12 mouse cellular contexts compared by ENCODE assay signal in genomic region chr2:9890251-9890650, GRCm38 (mm10). TPM values are rescaled to one million over a fixed set of nuclear protein-coding genes. Genes with fewer than 3 reads are reported as not detected.
DNase-seq lines count a peak whose midpoint lies in the region; ATAC-seq and TF ChIP-seq lines count a peak whose summit lies in the region.
"Had no signal": no experiment of that assay in that cellular context is flagged by ENCODE, and none has a peak within 500 bp of the region (broad histone marks: within the 10 kb centered on the region; RNA-seq: fewer than 3 reads in every experiment).

No protein-coding gene starts in this region.

- no peaks in the 10 kb centered on the region for H3K36me3 ChIP-seq in hindbrain, embryonic 11.5 days (ENCODE audit: control insufficient read depth, insufficient read depth, low read length)
- no peaks in the 10 kb centered on the region for H3K36me3 ChIP-seq in hindbrain, embryonic 14.5 days (replicated peaks; ENCODE audit: control insufficient read depth, insufficient read depth)
- H3K36me3 ChIP-seq in G1E (replicated peaks): peaks cover 10% of the 10 kb centered on the region
- H3K36me3 ChIP-seq in midbrain, embryonic 10.5 days: no peaks in the 10 kb centered on the region
- H3K36me3 ChIP-seq in forebrain, embryonic 12.5 days (replicated peaks): no peaks in the 10 kb centered on the region

- H3K4me1 ChIP-seq in hindbrain, embryonic 11.5 days (replicated peaks; ENCODE audit: control insufficient read depth, insufficient read depth, low read length): 0 out of 2 replicates have a peak, but pooled peaks cover 2% of the 10 kb centered on the region
- no peaks in the 10 kb centered on the region for H3K4me1 ChIP-seq in hindbrain, embryonic 14.5 days (replicated peaks; ENCODE audit: control insufficient read depth, insufficient read depth, low read length)
- H3K4me1 ChIP-seq in G1E (ENCODE audit: insufficient read depth, low read depth, low read length): peaks cover 92% of the 10 kb centered on the region
- peaks cover 25% of the 10 kb centered on the region for H3K4me1 ChIP-seq in midbrain, embryonic 10.5 days
- peaks cover 16% of the 10 kb centered on the region for H3K4me1 ChIP-seq in forebrain, embryonic 12.5 days

- no peak overlapping the region for H3K4me3 ChIP-seq in hindbrain, embryonic 11.5 days (ENCODE audit: low read depth, low read length)
- H3K4me3 ChIP-seq in hindbrain, embryonic 14.5 days (replicated peaks; ENCODE audit: low read length): no peak overlapping the region
- peak overlapping the region; percentile 76; the same call in 1 of the 2 replicates for H3K4me3 ChIP-seq in G1E (ENCODE audit: low read depth, low read length)
- H3K4me3 ChIP-seq in midbrain, embryonic 10.5 days: no peak overlapping the region
- no peak overlapping the region for H3K4me3 ChIP-seq in forebrain, embryonic 12.5 days (replicated peaks)
- H3K4me3 ChIP-seq: myocyte had no signal

- H3K9ac ChIP-seq in hindbrain, embryonic 11.5 days (ENCODE audit: low read depth, low read length): no peak overlapping the region
- no peak overlapping the region for H3K9ac ChIP-seq in hindbrain, embryonic 14.5 days
- no peak overlapping the region for H3K9ac ChIP-seq in forebrain, embryonic 12.5 days

- H3K9me3 ChIP-seq in hindbrain, embryonic 11.5 days (ENCODE audit: control insufficient read depth, low read length): no peaks in the 10 kb centered on the region
- H3K9me3 ChIP-seq in hindbrain, embryonic 14.5 days (ENCODE audit: control insufficient read depth, low read length): no peaks in the 10 kb centered on the region
- no peaks in the 10 kb centered on the region for H3K9me3 ChIP-seq in G1E (replicated peaks)
- no peaks in the 10 kb centered on the region for H3K9me3 ChIP-seq in midbrain, embryonic 10.5 days (replicated peaks)
- H3K9me3 ChIP-seq in forebrain, embryonic 12.5 days: no peaks in the 10 kb centered on the region

- no peak overlapping the region for H3K4me2 ChIP-seq in hindbrain, embryonic 11.5 days (replicated peaks; ENCODE audit: low read depth, low read length)
- H3K4me2 ChIP-seq in hindbrain, embryonic 14.5 days (replicated peaks): no peak overlapping the region
- no peak overlapping the region for H3K4me2 ChIP-seq in forebrain, embryonic 12.5 days

- H3K27me3 ChIP-seq in hindbrain, embryonic 11.5 days (ENCODE audit: control insufficient read depth, insufficient read depth, low read length): peaks cover 84% of the 10 kb centered on the region
- peaks cover 98% of the 10 kb centered on the region for H3K27me3 ChIP-seq in hindbrain, embryonic 14.5 days (ENCODE audit: control insufficient read depth, insufficient read depth, low read length)
- peaks cover 3% of the 10 kb centered on the region for H3K27me3 ChIP-seq in G1E (ENCODE audit: insufficient read depth, low read length)
- peaks cover 97% of the 10 kb centered on the region for H3K27me3 ChIP-seq in midbrain, embryonic 10.5 days (ENCODE audit: low read depth, poor library complexity, severe bottlenecking)
- peaks cover 95% of the 10 kb centered on the region for H3K27me3 ChIP-seq in forebrain, embryonic 12.5 days

- peak; percentile 33 for DNase-seq in hindbrain, embryonic 11.5 days (ENCODE audit: low spot score)
- no peak for DNase-seq in hindbrain, embryonic 14.5 days (ENCODE audit: low spot score)
- DNase-seq in CD4-positive helper T cell, adult 2 months (ENCODE audit: low read depth, low spot score): peak; percentile 15
- DNase-seq in G1E (ENCODE audit: low spot score): no peak
- peak; percentile 33 for DNase-seq in midbrain, embryonic 10.5 days (ENCODE audit: low spot score)
- DNase-seq in spleen, adult 12 weeks (ENCODE audit: low spot score): no peak

- WGBS in hindbrain, embryonic 11.5 days: 7% methylated on average over 8 of the region's 8 CpGs
- WGBS in hindbrain, embryonic 14.5 days: under 1% methylated on average over 8 of the region's 8 CpGs
- 6% methylated on average over 8 of the region's 8 CpGs for WGBS in midbrain, embryonic 10.5 days
- 4% methylated on average over 8 of the region's 8 CpGs for WGBS in forebrain, embryonic 12.5 days

- ATAC-seq in hindbrain, embryonic 11.5 days (ENCODE audit: low FRiP score): no peak
- ATAC-seq in hindbrain, embryonic 14.5 days (ENCODE audit: low FRiP score): no peak
- ATAC-seq in G1E (ENCODE audit: extremely low read depth, insufficient number of reproducible peaks, low FRiP score, poor library complexity, severe bottlenecking): no peak
- ATAC-seq in forebrain, embryonic 12.5 days (ENCODE audit: low FRiP score): no peak
- ATAC-seq: lung, postnatal 0 days had no signal

- no peak overlapping the region for H3K27ac ChIP-seq in hindbrain, embryonic 11.5 days (ENCODE audit: low read depth, low read length)
- H3K27ac ChIP-seq in hindbrain, embryonic 14.5 days: no peak overlapping the region
- H3K27ac ChIP-seq in midbrain, embryonic 10.5 days (replicated peaks): no peak overlapping the region
- H3K27ac ChIP-seq in forebrain, embryonic 12.5 days: no peak overlapping the region

- no peak for TF ChIP-seq CTCF in G1E (IDR thresholded peaks at IDR 0.05; ENCODE audit: low read depth, low read length)

RNA-seq across cellular contexts. Expression of gene Gata3, which starts 0.4 kb away (rescaled TPM):
- polyA plus RNA-seq in hindbrain, embryonic 11.5 days (2014; fragmentation: Nextera tagmentation; extraction: Ambion mirVana): 18.6 and 22.9 TPM in 2 replicates
- polyA plus RNA-seq in hindbrain, embryonic 14.5 days (2014; fragmentation: Nextera tagmentation; extraction: Ambion mirVana): 28.2 and 29.0 TPM in 2 replicates
- total RNA-seq in G1E (2014; fragmentation: Nextera tagmentation) (13.5 and 19.2 TPM in 2 replicates), G1E (2017) (1.9 TPM in 2 replicates)
- polyA plus RNA-seq in G1E (2012): 17.8 and 18.4 TPM in 2 replicates
- 10.5 and 28.2 TPM in 2 replicates for polyA plus RNA-seq in midbrain, embryonic 10.5 days (2016; fragmentation: Nextera tagmentation; extraction: Ambion mirVana)
- 3.2 and 10.9 TPM in 2 replicates for polyA plus RNA-seq in forebrain, embryonic 12.5 days (2016; fragmentation: Nextera tagmentation; extraction: Ambion mirVana)

RNA-seq across cellular contexts. Expression of gene 9230102O04Rik, which starts 0.9 kb away (rescaled TPM):
- 1.6 and 3.3 TPM in 2 replicates for polyA plus RNA-seq in hindbrain, embryonic 11.5 days (2014; fragmentation: Nextera tagmentation; extraction: Ambion mirVana)
- 1.1 and 1.2 TPM in 2 replicates for polyA plus RNA-seq in hindbrain, embryonic 14.5 days (2014; fragmentation: Nextera tagmentation; extraction: Ambion mirVana)
- total RNA-seq in G1E (2014; fragmentation: Nextera tagmentation) (12.2 and 13.6 TPM in 2 replicates), G1E (2017) (3.9 and 5.0 TPM in 2 replicates)
- polyA plus RNA-seq in G1E (2012): 2.9 and 4.9 TPM in 2 replicates
- 0.47 and 1.2 TPM in 2 replicates for polyA plus RNA-seq in midbrain, embryonic 10.5 days (2016; fragmentation: Nextera tagmentation; extraction: Ambion mirVana)
- 0.50 TPM in 1 of 2 replicates, not detected in the other for polyA plus RNA-seq in forebrain, embryonic 12.5 days (2016; fragmentation: Nextera tagmentation; extraction: Ambion mirVana)
- total RNA-seq: gastrocnemius, adult 8-10 months; left cerebral cortex, postnatal 14 days had no signal
- polyA plus RNA-seq: lung, postnatal 0 days; myocyte; thymus, postnatal 0 days had no signal

RNA-seq across cellular contexts. Expression of gene 4930412O13Rik, which starts 9.2 kb away (rescaled TPM):
- polyA plus RNA-seq in hindbrain, embryonic 11.5 days (2014; fragmentation: Nextera tagmentation; extraction: Ambion mirVana): 0.24 and 0.71 TPM in 2 replicates
- 0.36 and 0.52 TPM in 2 replicates for polyA plus RNA-seq in hindbrain, embryonic 14.5 days (2014; fragmentation: Nextera tagmentation; extraction: Ambion mirVana)
- total RNA-seq in G1E (2014; fragmentation: Nextera tagmentation) (not detected in 2 replicates), G1E (2017) (not detected in 2 replicates)
- polyA plus RNA-seq in G1E (2012): not detected in 2 replicates
- 0.31 and 1.1 TPM in 2 replicates for polyA plus RNA-seq in midbrain, embryonic 10.5 days (2016; fragmentation: Nextera tagmentation; extraction: Ambion mirVana)
- 0.45 TPM in 1 of 2 replicates, not detected in the other for polyA plus RNA-seq in forebrain, embryonic 12.5 days (2016; fragmentation: Nextera tagmentation; extraction: Ambion mirVana)
- total RNA-seq: gastrocnemius, adult 8-10 months; left cerebral cortex, postnatal 14 days had no signal
- polyA plus RNA-seq: lung, postnatal 0 days; myocyte; thymus, postnatal 0 days had no signal

Comparison
In these comparisons a context has a peak if more than half of its experiments do, and no peak if none do; other contexts are left out.
1. DNase-seq: peak in hindbrain, embryonic 11.5 days (single experiment), CD4-positive helper T cell, adult 2 months (single experiment) and midbrain, embryonic 10.5 days (single experiment); none in hindbrain, embryonic 14.5 days (single experiment), G1E (single experiment) and spleen, adult 12 weeks (single experiment).